Comparison of ENCODE assay signal across 20 mouse cellular contexts in genomic region chr4:111452192-111452591, GRCm38 (mm10). TPM values are rescaled to one million over a fixed set of nuclear protein-coding genes. Genes with fewer than 3 reads are reported as not detected.
"Had no signal": no experiment of that assay in that cellular context is flagged by ENCODE, and none has a peak within 500 bp of the region (broad histone marks: within the 10 kb centered on the region; RNA-seq: fewer than 3 reads in every experiment).

No protein-coding gene starts in this region.

- H3K27me3 ChIP-seq: kidney, embryonic 15.5 days; limb, embryonic 13.5 days; liver, embryonic 12.5 days; liver, embryonic 15.5 days; lung, embryonic 15.5 days; megakaryocyte, embryonic 14.5 days had no signal

- H3K4me3 ChIP-seq: kidney, embryonic 15.5 days; limb, embryonic 10.5 days; limb, embryonic 13.5 days; liver, embryonic 12.5 days; liver, embryonic 15.5 days; lung, embryonic 15.5 days; megakaryocyte, embryonic 14.5 days; midbrain, embryonic 10.5 days; midbrain, embryonic 13.5 days; myocyte had no signal

- DNase-seq: kidney, adult 11 months; kidney, adult 8-10 months; layer of hippocampus, postnatal 36 days; liver; right cerebral cortex, adult 18-20 months; right cerebral cortex, postnatal 25 days; thymus, adult 2 months; thymus, postnatal 14 days; thymus, postnatal 4 days had no signal

- H3K9me3 ChIP-seq: kidney, embryonic 15.5 days; limb, embryonic 10.5 days; limb, embryonic 13.5 days; liver, embryonic 12.5 days; liver, embryonic 15.5 days; lung, embryonic 15.5 days; midbrain, embryonic 10.5 days; midbrain, embryonic 13.5 days had no signal

- ATAC-seq: liver, embryonic 12.5 days; midbrain, embryonic 13.5 days; midbrain, embryonic 16.5 days had no signal

- H3K4me2 ChIP-seq: kidney, embryonic 15.5 days; limb, embryonic 13.5 days; liver, embryonic 12.5 days; liver, embryonic 15.5 days; lung, embryonic 15.5 days; midbrain, embryonic 13.5 days had no signal

- H3K9ac ChIP-seq: kidney, embryonic 15.5 days; limb, embryonic 13.5 days; liver, embryonic 12.5 days; liver, embryonic 15.5 days; lung, embryonic 15.5 days; midbrain, embryonic 13.5 days had no signal

- H3K36me3 ChIP-seq: liver, embryonic 12.5 days; liver, embryonic 15.5 days had no signal

- H3K27ac ChIP-seq: kidney, embryonic 15.5 days; limb, embryonic 10.5 days; limb, embryonic 13.5 days; liver, embryonic 12.5 days; liver, embryonic 15.5 days; lung, embryonic 15.5 days; midbrain, embryonic 10.5 days; midbrain, embryonic 13.5 days had no signal

- H3K4me1 ChIP-seq: liver, embryonic 12.5 days; liver, embryonic 15.5 days; megakaryocyte, embryonic 14.5 days; midbrain, embryonic 10.5 days had no signal

RNA-seq across cellular contexts. Expression of gene Bend5, which starts 37.4 kb away (rescaled TPM):
- polyA plus RNA-seq: myocyte had no signal
